In genomic region chr4:53111919-53112355, GRCm38 (mm10) we compare ENCODE assay signal across 12 mouse cellular contexts. TPM values are rescaled to one million over a fixed set of nuclear protein-coding genes. Genes with fewer than 3 reads are reported as not detected.
DNase-seq lines count a peak whose midpoint lies in the region; ATAC-seq and TF ChIP-seq lines count a peak whose summit lies in the region.
"Had no signal": no experiment of that assay in that cellular context is flagged by ENCODE, and none has a peak within 500 bp of the region (broad histone marks: within the 10 kb centered on the region; RNA-seq: fewer than 3 reads in every experiment).

No protein-coding gene starts in this region.

- no peaks in the 10 kb centered on the region for H3K27me3 ChIP-seq in G1E (ENCODE audit: insufficient read depth, low read length)
- no peaks in the 10 kb centered on the region for H3K27me3 ChIP-seq in kidney, postnatal 0 days (ENCODE audit: insufficient read depth, low read length)
- no peaks in the 10 kb centered on the region for H3K27me3 ChIP-seq in lung, embryonic 16.5 days (ENCODE audit: control insufficient read depth, insufficient read depth, low read depth, low read length)
- H3K27me3 ChIP-seq: midbrain, embryonic 15.5 days; Patski had no signal

- H3K4me3 ChIP-seq in gastrocnemius, adult 2 months, result no peak overlapping the region
- no peak overlapping the region for H3K4me3 ChIP-seq in G1E (ENCODE audit: low read depth, low read length)
- no peak overlapping the region for H3K4me3 ChIP-seq in kidney, postnatal 0 days (replicated peaks; ENCODE audit: low read depth, low read length)
- no peak overlapping the region for H3K4me3 ChIP-seq in lung, embryonic 16.5 days (ENCODE audit: low read length)
- H3K4me3 ChIP-seq: midbrain, embryonic 15.5 days had no signal

- DNase-seq in gastrocnemius, adult 2 months, result peak; percentile 33
- DNase-seq in gastrocnemius, postnatal 10 days, result no peak
- no peak for DNase-seq in G1E (ENCODE audit: low spot score)
- peak; percentile 37 for DNase-seq in kidney, postnatal 0 days (ENCODE audit: low spot score)
- DNase-seq in cerebellum, adult 11 months, result no peak
- no peak for DNase-seq in spleen, postnatal 10 days (ENCODE audit: low spot score in 2 of 2)
- DNase-seq: cerebellum, postnatal 25 days; gastrocnemius, postnatal 36 days had no signal

- no peaks in the 10 kb centered on the region for H3K9me3 ChIP-seq in G1E (replicated peaks)
- H3K9me3 ChIP-seq in kidney, postnatal 0 days (replicated peaks; ENCODE audit: low read length), result no peaks in the 10 kb centered on the region
- no peaks in the 10 kb centered on the region for H3K9me3 ChIP-seq in lung, embryonic 16.5 days (ENCODE audit: control insufficient read depth, low read length)
- H3K9me3 ChIP-seq: midbrain, embryonic 15.5 days had no signal

- peak overlapping the region; percentile 66 for H3K27ac ChIP-seq in gastrocnemius, adult 2 months
- no peak overlapping the region for H3K27ac ChIP-seq in kidney, postnatal 0 days
- peak overlapping the region; percentile 74 for H3K27ac ChIP-seq in lung, embryonic 16.5 days (ENCODE audit: low read length)
- H3K27ac ChIP-seq: midbrain, embryonic 15.5 days had no signal

- H3K4me1 ChIP-seq in G1E (ENCODE audit: insufficient read depth, low read depth, low read length), result peaks cover 43% of the 10 kb centered on the region
- H3K4me1 ChIP-seq in kidney, postnatal 0 days (replicated peaks; ENCODE audit: insufficient read depth, low read length), result peaks cover 12% of the 10 kb centered on the region
- peaks cover 35% of the 10 kb centered on the region for H3K4me1 ChIP-seq in lung, embryonic 16.5 days (replicated peaks; ENCODE audit: control insufficient read depth, insufficient read depth, low read length)

- no peak overlapping the region for H3K9ac ChIP-seq in kidney, postnatal 0 days (ENCODE audit: low read depth, low read length)
- no peak overlapping the region for H3K9ac ChIP-seq in lung, embryonic 16.5 days (ENCODE audit: low read length)
- H3K9ac ChIP-seq: midbrain, embryonic 15.5 days had no signal

- peak; percentile 41 for ATAC-seq in G1E (ENCODE audit: extremely low read depth, insufficient number of reproducible peaks, low FRiP score, poor library complexity, severe bottlenecking)
- ATAC-seq in kidney, postnatal 0 days (replicated peaks; ENCODE audit: low FRiP score, low read depth), result no peak
- peak; percentile 88 for ATAC-seq in lung, embryonic 16.5 days (ENCODE audit: low read depth)
- no peak for ATAC-seq in inflammation-experienced regulatory T-cells, adult 6 months
- ATAC-seq: midbrain, embryonic 15.5 days; Patski had no signal

- 60% methylated on average over 4 of the region's 4 CpGs for WGBS in kidney, postnatal 0 days
- 39% methylated on average over 4 of the region's 4 CpGs for WGBS in lung, embryonic 16.5 days

- no peak overlapping the region for H3K4me2 ChIP-seq in kidney, postnatal 0 days (ENCODE audit: low read length)
- no peak overlapping the region for H3K4me2 ChIP-seq in lung, embryonic 16.5 days (ENCODE audit: low read depth, low read length)
- H3K4me2 ChIP-seq: midbrain, embryonic 15.5 days had no signal

- intact Hi-C loops in gastrocnemius, adult 2 months (cut with DNase I), result loop anchor here (2.0 to 10.0 kb wide), 2 partner anchors 243 to 333 kb away; partner anchors contain the start of gene Slc44a1

- TF ChIP-seq CTCF in gastrocnemius, adult 2 months (IDR thresholded peaks at IDR 0.05), result no peak
- TF ChIP-seq CTCF in G1E (IDR thresholded peaks at IDR 0.05; ENCODE audit: low read depth, low read length), result no peak
- no peak for TF ChIP-seq CTCF in kidney, postnatal 0 days (IDR thresholded peaks at IDR 0.05; ENCODE audit: low read depth)

- H3K36me3 ChIP-seq in G1E (replicated peaks), result peaks cover 81% of the 10 kb centered on the region
- no peaks in the 10 kb centered on the region for H3K36me3 ChIP-seq in kidney, postnatal 0 days (ENCODE audit: insufficient read depth, low read length)
- peaks cover 4% of the 10 kb centered on the region; the same call in 1 of the 2 replicates for H3K36me3 ChIP-seq in lung, embryonic 16.5 days (ENCODE audit: control insufficient read depth, insufficient read depth, low read length)
- H3K36me3 ChIP-seq: midbrain, embryonic 15.5 days had no signal

RNA-seq across cellular contexts. Expression of gene Abca1, which starts 47.8 kb away (rescaled TPM):
- total RNA-seq in gastrocnemius, adult 2 months (2021), result 1 to 10 TPM; 5.9 to 8.6 TPM
- total RNA-seq in gastrocnemius, postnatal 10 days (2021), result 10 to 100 TPM; 13.8 to 18.3 TPM
- total RNA-seq in G1E (2014; fragmentation: Nextera tagmentation), result 21.5 and 23.0 TPM in 2 replicates
- total RNA-seq in G1E (2017), result 4.6 and 4.7 TPM in 2 replicates
- 1.8 and 2.1 TPM in 2 replicates for polyA plus RNA-seq in G1E (2012)
- 3.7 and 4.7 TPM in 2 replicates for polyA plus RNA-seq in kidney, postnatal 0 days (2015; fragmentation: Nextera tagmentation; extraction: Ambion mirVana)
- polyA plus RNA-seq in lung, embryonic 16.5 days (2015; fragmentation: Nextera tagmentation; extraction: Ambion mirVana), result 9.8 and 10.5 TPM in 2 replicates
- 1 to 10 TPM in 2 of 3 experiments, under 1 TPM in 1; 0.18 to 3.0 (median 2.6) TPM for polyA plus RNA-seq in inflammation-experienced regulatory T-cells, adult 6 months (2017; shearing (Covaris generic))

Comparison
In these comparisons a context has a peak if more than half of its experiments do, and no peak if none do; other contexts are left out.
1. DNase-seq: peak in gastrocnemius, adult 2 months (single experiment) and kidney, postnatal 0 days (single experiment); none in gastrocnemius, postnatal 10 days (single experiment), G1E (single experiment), cerebellum, adult 11 months (single experiment) and spleen, postnatal 10 days (0 of 2).
2. ATAC-seq: peak in G1E (single experiment) and lung, embryonic 16.5 days (single experiment); none in kidney, postnatal 0 days (single experiment) and inflammation-experienced regulatory T-cells, adult 6 months (single experiment).